Mouse (Mus musculus) left cerebral cortex, adult 11 months (tissue): ENCODE measurements at regions not wholly inside any gene's neighbourhood (a gene's known extent, or its start where the extent isn't known, plus 50 kb on each side); places are given as distances from the start of the nearest gene placed in this dataset.
"Not testable (repeated sequence)": the region's sequence is repeated elsewhere in the genome, so short reads cannot be mapped to it uniquely, and the experiment has no call there.

ENCODE experiments used
- DNase-seq: peaks from one replicate; pipeline ENCODE4 v3.0.0; 2022; ENCODE audit warnings: low spot score

DNA sequence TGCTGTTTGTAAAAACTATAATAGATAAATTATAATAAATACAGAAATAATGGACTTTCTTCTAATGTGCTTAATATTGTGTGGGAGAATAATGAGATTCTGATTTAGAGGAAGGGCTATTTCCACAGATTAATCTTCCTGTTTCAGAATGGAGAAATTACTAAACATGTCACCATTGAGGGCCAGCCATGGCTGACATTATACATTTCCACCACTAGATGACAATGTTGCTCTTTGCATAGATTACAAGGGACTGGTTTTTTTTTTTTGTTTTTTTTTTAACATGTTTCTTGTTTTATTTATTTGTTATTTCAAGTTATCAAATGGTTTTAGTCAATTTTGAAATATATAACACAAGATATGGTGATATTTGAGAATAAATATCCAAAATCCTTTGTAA, 435.6 kb upstream of the Klhl1 start:
- DNase-seq = peak; percentile 4

DNA sequence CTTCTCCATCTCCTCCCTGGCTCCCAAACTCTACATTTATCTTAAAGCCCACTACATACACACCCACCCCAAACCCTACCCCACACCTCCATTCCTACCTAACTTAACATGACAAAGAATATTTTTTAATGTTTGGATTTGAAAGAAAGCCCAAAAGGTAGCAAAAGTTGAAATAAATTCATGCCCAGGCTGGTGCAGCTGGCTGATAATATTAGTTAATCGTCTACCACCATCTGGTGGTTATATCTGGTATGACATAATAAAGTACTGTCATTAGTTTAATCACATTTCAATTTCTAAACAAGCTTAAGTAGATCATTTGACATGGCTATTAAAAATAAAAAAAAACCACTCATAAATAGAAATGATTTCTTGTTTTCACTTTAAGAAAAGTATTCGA, 389.8 kb upstream of the Klhl1 start:
- peak; percentile 10 for DNase-seq

DNA sequence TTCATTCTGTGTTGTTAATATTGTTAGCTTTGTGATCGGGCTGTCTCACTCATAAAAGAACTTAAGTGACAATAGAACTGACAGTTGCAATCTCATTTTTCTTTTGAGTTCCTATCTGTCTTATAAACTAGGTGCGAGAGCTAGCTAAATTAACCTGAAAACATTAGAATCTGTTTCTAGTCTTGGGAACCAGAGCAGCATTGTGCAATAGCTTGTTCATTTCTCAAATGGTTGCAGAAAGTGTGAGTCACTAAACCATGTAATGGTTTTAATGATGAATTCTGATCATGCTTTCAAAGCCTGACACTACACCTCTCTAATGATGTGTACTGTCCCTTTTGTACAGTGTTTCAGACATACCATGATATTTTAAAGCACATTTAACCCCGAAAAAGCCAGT, 360.8 kb upstream of the Klhl1 start:
- no peak for DNase-seq

DNA sequence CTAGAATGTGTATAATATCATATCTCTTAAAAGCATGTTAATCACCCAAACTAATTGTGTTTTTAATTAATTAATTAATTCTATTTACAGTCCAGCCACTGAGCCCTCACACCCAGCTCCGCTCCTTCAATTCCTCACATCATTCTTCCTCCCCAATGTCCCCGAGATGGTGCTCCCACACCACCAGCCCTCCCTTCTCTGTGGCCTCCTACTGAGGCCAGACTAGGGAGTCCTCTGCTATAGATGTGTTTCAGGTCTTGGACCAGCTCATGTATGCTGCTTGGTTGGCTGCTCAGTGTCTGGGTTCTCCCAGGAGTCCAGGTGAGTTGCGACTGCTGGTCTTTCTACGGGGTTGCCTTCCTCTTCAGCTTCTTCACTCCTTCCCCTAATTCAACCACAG, 353.1 kb upstream of the Klhl1 start:
- DNase-seq = no peak

DNA sequence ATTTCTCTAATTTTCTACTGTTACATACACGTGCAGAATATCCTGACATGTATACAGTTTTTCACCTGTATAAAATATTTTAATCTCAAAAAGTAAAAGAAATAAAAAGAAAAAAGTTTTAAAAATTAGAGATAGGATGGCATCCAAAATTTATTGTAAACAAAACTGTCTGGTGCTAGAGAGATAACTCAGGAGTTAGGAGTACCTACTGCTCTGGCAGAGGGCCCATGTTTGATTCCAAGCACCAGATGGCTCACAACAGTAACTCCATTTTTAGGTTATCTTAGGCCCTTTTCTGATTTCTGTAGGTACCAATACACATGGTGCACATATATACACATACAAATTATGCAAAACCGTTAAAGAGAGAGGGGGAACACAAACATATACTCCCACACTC, 320.0 kb upstream of the Klhl1 start:
- DNase-seq = no peak

DNA sequence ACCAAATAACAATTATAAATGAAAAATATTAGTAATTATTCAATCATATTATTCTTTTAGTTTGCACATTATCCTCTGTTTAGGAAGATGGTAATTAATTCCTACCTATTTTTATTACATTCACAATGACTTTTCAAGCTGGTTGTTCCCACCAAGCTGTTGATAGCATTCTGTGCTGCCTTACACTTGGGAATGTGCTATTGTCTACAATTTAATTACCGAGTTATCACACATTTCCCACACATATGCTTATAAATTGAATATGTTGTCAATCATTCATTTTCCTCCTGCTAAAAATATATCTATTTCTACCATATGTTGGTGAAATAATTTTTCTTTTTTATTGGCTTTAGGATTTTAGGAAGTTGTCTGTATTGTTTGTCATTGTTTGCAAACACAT, 306.2 kb upstream of the Klhl1 start:
- DNase-seq = no peak

DNA sequence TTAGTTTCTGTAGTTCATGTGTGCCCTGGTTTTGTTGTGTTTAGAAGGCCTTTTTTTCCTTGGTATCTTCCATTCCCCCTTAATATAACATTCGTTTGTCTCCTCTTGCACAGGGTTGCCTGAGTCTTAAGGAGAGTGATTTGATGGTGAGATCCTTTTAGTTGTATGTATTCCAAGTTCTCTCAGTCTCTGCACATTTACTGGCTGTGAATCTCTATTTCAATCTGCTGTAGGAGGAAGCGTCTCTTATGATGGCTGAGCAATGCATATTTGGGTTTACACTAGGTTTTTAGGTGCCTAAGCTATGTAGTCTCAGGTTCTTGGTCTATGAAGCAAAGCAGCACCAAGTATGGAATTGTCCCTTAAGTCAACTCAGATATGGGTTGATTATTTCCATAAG, 296.8 kb upstream of the Klhl1 start:
- DNase-seq = no peak

DNA sequence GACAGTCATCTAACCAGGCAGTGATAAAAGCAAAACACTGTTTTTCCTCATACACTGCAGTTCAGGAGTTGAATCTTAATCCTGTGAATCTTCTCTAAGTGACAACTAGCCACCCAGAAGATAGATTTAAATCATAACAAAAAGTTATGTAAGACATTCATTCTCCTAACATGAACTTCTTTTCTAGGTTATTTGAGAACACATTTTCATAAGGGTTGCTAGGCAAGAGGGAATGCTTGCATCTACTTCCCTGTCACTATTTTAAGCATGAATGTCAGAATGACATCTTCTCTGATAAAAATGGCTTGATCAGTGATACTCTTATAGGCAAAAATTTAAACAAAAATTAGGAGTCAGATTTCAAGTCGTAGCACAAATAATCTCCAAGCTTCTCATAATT, 286.4 kb upstream of the Klhl1 start:
- DNase-seq = no peak

DNA sequence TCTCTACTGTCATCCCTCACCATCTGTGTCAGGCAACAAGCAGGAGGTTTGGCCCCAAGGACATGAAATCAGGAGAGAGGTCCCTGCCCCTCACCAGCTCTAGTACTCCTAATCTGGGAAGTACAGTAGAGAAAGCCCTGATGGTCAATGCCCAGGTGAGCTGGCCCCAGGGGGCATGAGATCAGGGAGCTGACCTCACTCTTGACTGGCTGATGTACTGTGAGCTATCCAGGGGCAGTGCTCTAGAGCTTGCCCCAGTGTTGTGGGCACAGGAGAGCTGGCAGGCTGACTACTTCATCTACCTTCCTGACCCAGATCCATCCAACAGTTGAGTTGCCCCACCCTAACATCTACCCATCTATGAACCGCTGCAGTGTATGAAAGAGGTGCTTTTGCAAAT, 275.9 kb upstream of the Klhl1 start:
- DNase-seq = no peak

DNA sequence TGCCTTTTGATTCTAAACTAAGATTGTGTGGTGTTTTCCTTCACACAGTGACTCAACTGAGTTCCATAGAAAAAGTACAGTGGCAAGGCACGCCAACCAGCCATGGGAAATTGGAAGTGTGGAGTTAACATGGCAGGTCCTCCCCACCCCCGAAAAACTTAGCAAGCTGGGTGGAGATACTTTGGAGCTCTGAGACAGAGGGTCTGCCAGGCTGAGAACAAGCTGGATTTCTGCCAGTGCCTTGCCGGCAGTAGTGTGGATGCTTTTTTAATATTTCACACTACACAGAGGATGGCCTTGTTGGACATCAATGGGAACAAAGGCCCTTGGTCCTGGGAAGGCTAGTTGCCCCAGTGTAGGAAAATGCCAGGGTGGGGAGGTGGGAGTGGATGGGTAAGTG, 269.0 kb upstream of the Klhl1 start:
- DNase-seq = no peak

DNA sequence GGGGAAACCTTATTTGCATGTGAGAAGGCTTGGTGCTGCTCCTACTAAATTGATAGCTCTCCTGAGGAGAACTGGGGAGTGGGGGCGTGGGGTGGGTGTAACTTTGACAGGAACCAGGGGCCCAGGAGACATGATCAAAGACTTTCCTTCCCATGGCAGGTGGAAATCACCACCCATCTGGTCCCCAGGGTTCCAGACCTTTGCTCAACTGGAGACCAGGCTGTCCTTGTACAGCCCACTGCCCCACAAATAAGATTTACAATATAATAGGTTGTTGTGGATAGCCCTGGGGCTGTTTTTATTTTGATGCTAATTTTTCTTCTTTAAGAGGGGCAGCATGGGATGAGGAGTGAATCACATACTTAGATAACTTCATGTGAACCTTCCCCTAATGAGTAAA, 268.4 kb upstream of the Klhl1 start:
- no peak for DNase-seq

DNA sequence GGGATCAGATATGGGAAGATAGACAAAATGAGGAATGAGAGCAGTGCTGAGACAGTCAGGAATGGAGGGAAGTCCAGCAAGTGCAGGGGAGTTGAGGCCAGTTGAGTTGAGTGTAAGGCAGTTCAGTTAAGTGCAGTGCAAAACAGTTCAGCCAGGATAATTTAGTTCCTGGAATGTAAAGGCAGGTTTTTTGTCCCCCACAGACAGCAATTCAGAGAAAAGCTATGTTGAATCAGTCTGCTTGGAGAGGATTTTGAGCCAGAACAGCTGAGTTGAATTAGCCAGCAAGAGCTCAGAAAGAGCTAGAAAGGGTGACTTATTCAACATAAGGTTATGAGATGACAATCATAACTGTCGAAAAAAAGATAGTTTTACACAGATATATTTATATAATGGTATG, 256.9 kb upstream of the Klhl1 start:
- no peak for DNase-seq

DNA sequence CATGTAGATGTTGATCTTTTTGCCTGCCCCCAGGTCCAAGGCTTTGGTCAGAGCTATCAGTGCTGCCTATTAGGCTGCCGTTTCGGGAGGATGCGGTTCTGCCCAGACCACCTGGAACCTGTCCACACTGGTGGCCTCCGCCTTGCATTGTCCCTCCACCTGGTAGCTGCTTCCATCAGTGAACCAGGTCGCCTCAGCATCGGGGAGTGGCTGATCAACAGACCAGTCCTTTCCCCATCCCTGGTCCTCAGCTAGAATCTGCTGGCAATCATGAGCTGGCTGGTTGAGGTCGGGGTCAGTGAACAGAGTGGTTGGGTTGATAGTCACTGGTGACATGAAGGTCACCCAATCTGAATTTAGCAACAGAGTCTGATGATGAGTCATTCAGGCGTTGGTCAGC, 241.7 kb upstream of the Klhl1 start:
- DNase-seq = no peak

DNA sequence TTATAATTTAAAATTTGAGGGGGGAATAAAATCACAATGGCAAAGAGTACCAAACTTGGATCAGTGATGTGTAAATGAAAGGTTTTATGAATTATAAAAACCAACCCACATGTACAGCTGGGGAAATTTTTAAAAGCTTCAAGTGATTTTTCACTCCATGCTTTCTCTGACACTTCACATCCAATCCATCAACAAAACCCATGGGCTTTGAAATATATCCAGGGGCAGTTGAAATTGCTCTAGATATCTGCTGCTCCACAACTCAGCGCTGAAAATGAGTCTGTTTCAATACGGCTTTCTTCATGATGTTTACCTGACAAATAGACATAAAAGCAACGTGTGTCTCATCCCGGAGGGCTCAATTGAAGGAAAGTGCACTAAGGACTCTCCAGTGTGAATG, 214.3 kb upstream of the Klhl1 start:
- DNase-seq = no peak

DNA sequence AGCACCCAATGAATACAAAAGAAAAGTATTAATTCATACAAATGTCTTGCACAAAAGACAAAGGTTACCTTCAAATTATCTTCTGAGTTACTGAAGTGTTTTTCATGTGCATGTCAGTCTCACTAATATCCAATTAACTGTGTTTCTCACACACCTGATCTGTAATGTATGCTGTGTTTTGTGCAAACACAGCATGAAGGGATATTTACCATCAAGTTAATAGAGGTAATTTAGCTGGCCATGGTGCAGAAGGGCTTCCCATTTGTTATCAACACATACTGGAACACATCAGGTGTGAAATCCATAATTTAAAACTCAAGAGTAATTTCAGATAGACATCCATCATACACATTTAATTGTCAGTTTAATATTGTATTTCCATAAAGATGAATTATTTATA, 178.2 kb upstream of the Klhl1 start:
- no peak for DNase-seq

DNA sequence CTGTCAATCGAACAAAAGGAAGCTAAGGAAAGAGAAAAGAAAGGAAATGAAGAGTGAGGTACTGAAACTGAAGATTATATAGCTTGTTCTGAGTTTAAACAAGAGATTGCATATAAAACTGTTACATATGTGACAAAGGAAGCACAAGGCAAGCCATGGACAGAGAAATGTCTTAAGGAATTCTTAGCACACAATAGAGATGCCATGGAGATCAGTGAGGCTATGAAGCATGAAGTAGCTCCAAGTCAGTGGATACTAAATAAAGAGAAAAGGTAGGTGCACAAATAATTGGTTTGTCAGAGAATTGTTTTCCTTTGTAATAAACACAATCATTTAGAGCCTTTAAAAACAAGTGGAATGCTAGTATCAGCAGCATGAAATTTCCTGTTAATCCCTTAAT, 172.0 kb upstream of the Klhl1 start:
- DNase-seq = no peak

DNA sequence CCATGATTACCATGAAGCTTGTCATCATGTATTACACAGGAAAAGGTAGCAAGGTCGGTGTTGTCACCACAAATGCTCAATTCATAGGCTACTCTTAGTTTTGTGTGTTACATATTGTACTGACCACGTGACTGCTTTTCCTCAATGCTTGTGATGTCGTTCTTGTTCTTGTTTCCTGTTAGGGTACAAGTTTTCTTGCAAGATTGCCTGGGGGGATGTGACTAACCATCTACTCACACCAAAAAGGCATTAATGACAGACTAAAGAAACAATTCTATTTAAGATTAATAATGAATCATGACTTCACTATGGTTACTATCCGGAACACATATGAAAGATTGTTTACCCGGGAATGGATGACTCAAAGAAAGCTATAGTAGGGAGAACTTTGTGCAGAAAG, 165.0 kb upstream of the Klhl1 start:
- DNase-seq = no peak

DNA sequence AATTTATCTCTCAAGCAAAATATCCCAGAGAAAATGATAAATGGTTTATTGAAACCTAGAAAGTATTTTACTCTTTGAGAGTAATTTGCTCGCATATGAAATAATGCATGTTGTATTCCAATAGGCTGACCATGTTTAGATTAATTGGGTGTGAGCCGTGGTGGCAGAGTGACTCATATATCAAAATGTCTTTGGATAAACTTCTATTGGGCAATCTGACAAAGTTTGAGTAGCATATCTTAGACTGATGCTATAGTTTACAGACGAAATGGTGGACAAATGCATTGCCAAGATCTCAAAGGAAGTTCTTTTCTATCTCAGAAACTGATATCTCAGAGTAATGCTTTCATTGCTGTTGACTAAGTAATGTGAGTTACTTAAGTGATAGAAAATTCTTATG, 162.8 kb upstream of the Klhl1 start:
- no peak for DNase-seq

DNA sequence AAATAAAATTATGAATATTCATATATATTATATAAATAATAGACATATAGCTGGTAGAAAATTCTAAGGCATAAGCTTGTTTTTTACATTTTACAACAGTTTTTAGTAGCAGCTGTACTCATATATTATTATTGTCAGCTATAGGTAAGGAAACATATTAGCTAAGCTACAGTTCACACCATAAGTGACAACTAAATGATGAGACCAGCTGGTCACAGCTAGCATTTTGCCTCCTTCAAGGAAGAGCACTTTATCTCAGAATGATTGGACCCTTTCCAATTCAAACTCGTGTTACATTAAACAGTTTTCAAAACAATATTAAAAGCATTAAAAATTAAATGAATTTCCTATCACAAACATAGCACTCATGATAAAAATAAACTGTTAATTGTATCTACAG, 157.3 kb upstream of the Klhl1 start:
- no peak for DNase-seq

DNA sequence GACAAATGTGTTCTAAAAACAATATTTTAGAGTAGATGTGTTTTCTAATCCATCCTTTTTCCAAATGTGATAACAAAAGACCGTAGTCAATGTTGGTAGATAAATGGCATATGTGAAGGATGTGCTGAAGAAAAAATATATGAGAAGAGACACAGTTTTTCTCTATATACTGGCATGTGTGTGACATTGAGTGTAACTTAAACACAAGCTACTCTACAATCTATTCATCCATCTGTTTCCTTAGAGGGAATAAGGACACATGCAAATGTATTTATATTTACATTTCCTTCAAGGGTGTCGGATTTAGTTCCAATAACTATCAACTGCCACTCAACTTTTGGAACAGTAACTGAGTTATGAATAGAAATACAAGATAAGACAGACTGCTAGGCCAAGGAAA, 149.7 kb upstream of the Klhl1 start:
- no peak for DNase-seq

DNA sequence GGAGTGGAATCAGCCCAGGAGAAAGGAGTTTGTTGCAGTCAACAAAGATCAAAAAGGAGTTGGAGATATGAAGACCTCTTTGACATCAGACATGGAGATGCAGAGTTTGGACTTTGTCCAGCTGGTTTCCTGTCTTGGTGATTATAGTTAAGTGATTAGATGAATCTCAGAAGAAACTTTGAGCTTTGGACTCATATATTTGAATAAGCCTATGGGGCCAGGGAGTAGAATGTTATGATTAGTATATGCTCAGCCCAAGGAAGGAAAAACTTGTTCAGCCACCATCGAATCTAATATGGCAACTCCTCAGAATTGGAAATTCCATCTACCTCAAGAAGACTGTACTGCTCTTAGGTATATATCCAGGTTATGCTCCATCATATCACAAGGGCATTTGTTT, 137.6 kb upstream of the Klhl1 start:
- no peak for DNase-seq

DNA sequence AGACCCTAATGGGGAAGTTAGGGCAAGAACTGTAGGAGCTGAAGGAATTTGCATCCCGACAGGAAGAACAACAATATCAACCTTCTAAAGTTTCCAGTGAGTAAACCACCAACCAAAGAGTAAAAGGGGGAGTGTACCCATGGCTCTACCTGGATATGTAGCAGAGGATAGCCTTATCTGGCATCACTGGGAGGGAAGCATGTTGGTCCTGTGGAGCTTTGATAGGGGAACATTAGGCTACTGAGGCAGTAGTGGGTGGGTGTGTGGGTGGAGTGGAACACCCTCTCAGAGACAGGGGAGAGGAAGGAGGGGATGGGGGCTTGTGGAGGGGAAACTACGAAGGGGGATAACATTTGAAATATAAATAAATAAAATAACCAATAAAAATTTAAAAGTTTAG, 111.4 kb upstream of the Klhl1 start:
- no peak for DNase-seq

DNA sequence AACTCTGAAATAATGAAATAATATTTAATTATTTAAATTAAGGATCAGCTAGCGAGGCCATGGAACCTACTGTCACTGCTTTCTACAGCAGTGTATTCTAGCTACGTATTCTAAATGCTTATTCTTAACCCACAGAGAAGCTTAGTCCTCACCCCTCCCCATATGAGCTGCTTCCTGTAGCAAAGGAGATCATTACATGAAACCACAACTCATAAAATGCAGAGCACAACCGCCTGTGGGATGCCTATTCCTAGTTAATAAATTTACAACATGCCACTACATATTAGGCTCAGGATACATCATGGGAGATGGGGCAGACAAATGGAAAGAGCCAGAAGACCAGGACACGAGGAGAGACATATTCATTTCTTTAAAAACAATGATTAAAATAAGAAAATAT, 87.8 kb upstream of the Klhl1 start:
- DNase-seq = no peak

DNA sequence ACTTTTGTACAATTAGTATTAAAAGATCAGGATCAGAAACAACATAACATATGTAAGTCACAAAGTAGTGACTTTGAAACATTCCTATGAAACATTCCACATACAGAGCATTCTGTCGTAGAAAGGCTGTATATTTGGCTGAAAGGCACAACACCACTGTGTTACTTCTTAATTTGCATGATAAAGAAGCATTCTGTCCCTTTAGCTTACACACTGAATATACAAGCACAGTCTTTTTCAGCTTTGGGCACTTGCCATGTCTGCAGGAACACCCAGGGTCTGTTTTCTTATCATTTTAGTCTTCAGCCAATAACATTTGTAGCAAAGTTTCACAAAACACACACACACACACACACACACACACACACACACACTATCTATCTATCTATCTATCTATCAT, 82.2 kb upstream of the Klhl1 start:
- DNase-seq = not testable (repeated sequence)

DNA sequence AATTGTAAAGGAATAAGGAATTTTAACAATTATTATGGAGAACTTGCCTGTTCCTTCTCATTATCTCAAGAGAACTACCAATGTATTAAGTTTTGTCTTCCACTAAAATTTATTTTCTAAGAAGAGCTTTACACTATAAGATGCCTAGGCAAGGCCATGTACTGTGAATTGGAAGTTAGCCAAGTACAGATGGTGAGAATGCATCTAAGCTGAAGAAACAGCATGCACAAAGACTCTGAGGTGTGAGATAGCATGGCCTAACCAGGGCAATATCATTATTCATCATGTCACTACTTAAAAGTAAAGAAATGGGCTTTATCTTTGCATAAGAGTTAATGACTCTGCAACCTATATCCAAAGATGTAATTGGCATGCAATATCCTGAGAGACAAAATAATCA, 73.1 kb upstream of the Klhl1 start:
- no peak for DNase-seq
